Mouse (Mus musculus) hindbrain, embryonic 14.5 days (tissue): Measurements from ENCODE around the gene Idnk. TPM values are rescaled to one million over a fixed set of nuclear protein-coding genes. Genes with fewer than 3 reads are reported as not detected.
A peak's percentile ranks its signal among the peaks of the same experiment; 100 is the strongest.

ENCODE experiments used
- ATAC-seq: fragments of 200-750 bp; cut with Nextera tagmentation; 2 replicates; pipeline ENCODE4 v1.8.0; 2017; ENCODE audit warnings: moderate number of reproducible peaks, mild to moderate bottlenecking, moderate TSS enrichment, moderate library complexity; ENCODE audit not compliant: low FRiP score
- DNase-seq: peaks from one replicate; pipeline ENCODE4 v3.0.0-alpha.2; 2015; ENCODE audit warnings: low spot score
- H3K27ac ChIP-seq: fragments of 300-500 bp; sonication (generic); 2 replicates; pipeline ENCODE4 v1.5.1; 2014; ENCODE audit warnings: mild to moderate bottlenecking, moderate library complexity
- H3K27me3 ChIP-seq: fragments of 300-500 bp; sonication (generic); 2 replicates; pipeline ENCODE4 v1.6.1; 2014; ENCODE audit warnings: mild to moderate bottlenecking, low read length, mixed read lengths; ENCODE audit not compliant: control insufficient read depth, insufficient read depth
- H3K36me3 ChIP-seq: fragments of 300-500 bp; sonication (generic); replicated peaks from 2 replicates; pipeline ENCODE4 v1.6.1; 2014; ENCODE audit not compliant: control insufficient read depth, insufficient read depth
- H3K4me1 ChIP-seq: fragments of 300-500 bp; sonication (generic); replicated peaks from 2 replicates; pipeline ENCODE4 v1.6.1; 2014; ENCODE audit warnings: antibody characterized with exemption, low read length, mixed read lengths; ENCODE audit not compliant: control insufficient read depth, insufficient read depth
- H3K4me2 ChIP-seq: fragments of 300-500 bp; sonication (generic); replicated peaks from 2 replicates; pipeline ENCODE4 v1.6.1; 2014; ENCODE audit warnings: mild to moderate bottlenecking, moderate library complexity
- H3K4me3 ChIP-seq: fragments of 300-500 bp; sonication (generic); replicated peaks from 2 replicates; pipeline ENCODE4 v1.5.1; 2014; ENCODE audit warnings: mild to moderate bottlenecking, low read length
- H3K9ac ChIP-seq: fragments of 300-500 bp; sonication (generic); 2 replicates; pipeline ENCODE4 v1.6.1; 2014
- H3K9me3 ChIP-seq: fragments of 300-500 bp; sonication (generic); 2 replicates; pipeline ENCODE4 v1.6.1; 2016; ENCODE audit warnings: low read length; ENCODE audit not compliant: control insufficient read depth
- WGBS: fragments of 180-500 bp; shearing (Covaris S2); extraction: QIAGEN DNeasy Blood & Tissue Kit; methylation state at CpG from one replicate; pipeline ENCODE4 v1.1.7; 2014; 5-methylcytosine and 5-hydroxymethylcytosine counted together
- polyA plus RNA-seq: library from polyadenylated mRNA; unstranded; fragments of >200 nt; fragmentation: Nextera tagmentation; extraction: Ambion mirVana; gene quantifications from 2 replicates; pipeline ENCODE4 v1.2.1, GENCODE M21; 2014

Idnk gene
- polyA plus RNA-seq, 1 experiment from 2014 or later: 63.2 TPM

GRCm38 (mm10) chr13:58156031-58156430 is 1.4 kb upstream of the Idnk start:
- Histone ChIP-seq H3K9me3 (no peaks in the 10 kb centered on the region), H3K4me1 (peaks cover 10% of the 10 kb centered on the region), H3K4me3 (no peak overlapping the region), H3K4me2 (no peak overlapping the region), H3K36me3 (peaks cover 13% of the 10 kb centered on the region), H3K27ac (no peak overlapping the region), H3K27me3 (no peaks in the 10 kb centered on the region), H3K9ac (no peak overlapping the region)
- DNase-seq (no peak), ATAC-seq (no peak)
- WGBS: 87% methylated on average over 2 of the region's 2 CpGs

GRCm38 (mm10) chr13:58157036-58157435 is 413 bp upstream of the Idnk start:
- Histone ChIP-seq H3K27me3 (no peaks in the 10 kb centered on the region), H3K4me1 (peaks cover 10% of the 10 kb centered on the region), H3K9ac (peak overlapping the region; percentile 75), H3K27ac (peak overlapping the region; percentile 68), H3K4me2 (peak overlapping the region; percentile 93), H3K36me3 (peaks cover 22% of the 10 kb centered on the region), H3K9me3 (no peaks in the 10 kb centered on the region), H3K4me3 (peak overlapping the region; percentile 88)
- 18% methylated on average over 8 of the region's 8 CpGs for WGBS
- ATAC-seq (no peak), DNase-seq (no peak)

- Histone ChIP-seq H3K9ac (peak overlapping the region; percentile 75), H3K9me3 (no peaks in the 10 kb centered on the region), H3K36me3 (peaks cover 30% of the 10 kb centered on the region), H3K4me2 (peak overlapping the region; percentile 93), H3K27me3 (no peaks in the 10 kb centered on the region), H3K27ac (peak overlapping the region; percentile 68), H3K4me3 (peak overlapping the region; percentile 88), H3K4me1 (peaks cover 10% of the 10 kb centered on the region)
- peak; percentile 63 for ATAC-seq
- WGBS: 11% methylated on average over 16 of the region's 16 CpGs
- DNase-seq: peak; percentile 88
These were observed 857 bp downstream of the Idnk start for GRCm38 (mm10) chr13:58158099-58158912.

- Histone ChIP-seq H3K9me3 (no peaks in the 10 kb centered on the region), H3K9ac (no peak overlapping the region), H3K4me3 (no peak overlapping the region), H3K27ac (no peak overlapping the region), H3K36me3 (peaks cover 42% of the 10 kb centered on the region), H3K27me3 (no peaks in the 10 kb centered on the region), H3K4me1 (peaks cover 10% of the 10 kb centered on the region), H3K4me2 (no peak overlapping the region)
- ATAC-seq: no peak
- 97% methylated on average over 15 of the region's 15 CpGs for WGBS
- DNase-seq: no peak
These were observed 3.3 kb downstream of the Idnk start for GRCm38 (mm10) chr13:58160761-58161160.

GRCm38 (mm10) chr13:58163343-58163742 is 5.9 kb downstream of the Idnk start:
- Histone ChIP-seq H3K9ac (no peak overlapping the region), H3K4me2 (no peak overlapping the region), H3K4me3 (no peak overlapping the region), H3K27ac (no peak overlapping the region), H3K4me1 (peaks cover 1% of the 10 kb centered on the region; the same call in 1 of the 2 replicates), H3K27me3 (no peaks in the 10 kb centered on the region), H3K36me3 (peaks cover 43% of the 10 kb centered on the region), H3K9me3 (no peaks in the 10 kb centered on the region)
- ATAC-seq (no peak), DNase-seq (no peak)
- WGBS: 96% methylated on average over 12 of the region's 12 CpGs

GRCm38 (mm10) chr13:58168119-58168518 is 10.7 kb downstream of the Idnk start:
- DNase-seq (no peak), ATAC-seq (0 out of 2 replicates have a peak, but pooled peaks have one; percentile 53)
- H3K9ac ChIP-seq: no peak overlapping the region
- no peak overlapping the region for H3K27ac ChIP-seq
- no peak overlapping the region for H3K4me2 ChIP-seq
- no peak overlapping the region for H3K4me3 ChIP-seq
- H3K36me3 ChIP-seq: peaks cover 29% of the 10 kb centered on the region
- H3K9me3 ChIP-seq: no peaks in the 10 kb centered on the region
- no peaks in the 10 kb centered on the region for H3K4me1 ChIP-seq
- H3K27me3 ChIP-seq: no peaks in the 10 kb centered on the region

- no peak for DNase-seq
- peaks cover 82% of the 10 kb centered on the region for H3K36me3 ChIP-seq
- H3K27ac ChIP-seq: no peak overlapping the region
These were observed 18.7 kb downstream of the Idnk start for GRCm38 (mm10) chr13:58176105-58176504.

GRCm38 (mm10) chr13:58177511-58178208 is 20.2 kb downstream of the Idnk start:
- no peak for DNase-seq

More at GRCm38 (mm10) chr13:58176105-58176504, 18.7 kb downstream of the Idnk start:
- H3K27me3 ChIP-seq: no peaks in the 10 kb centered on the region
- no peaks in the 10 kb centered on the region for H3K9me3 ChIP-seq
- 93% methylated on average over 3 of the region's 3 CpGs for WGBS
- no peak overlapping the region for H3K4me2 ChIP-seq
- H3K4me3 ChIP-seq: no peak overlapping the region
- no peaks in the 10 kb centered on the region for H3K4me1 ChIP-seq
- no peak for ATAC-seq
- no peak overlapping the region for H3K9ac ChIP-seq

More at GRCm38 (mm10) chr13:58177511-58178208, 20.2 kb downstream of the Idnk start:
- Histone ChIP-seq H3K27me3 (no peaks in the 10 kb centered on the region), H3K4me1 (no peaks in the 10 kb centered on the region), H3K27ac (peak overlapping the region; percentile 18; the same call in 1 of the 2 replicates), H3K4me3 (no peak overlapping the region), H3K4me2 (no peak overlapping the region), H3K9ac (no peak overlapping the region), H3K9me3 (no peaks in the 10 kb centered on the region), H3K36me3 (peaks cover 88% of the 10 kb centered on the region)
- no peak for ATAC-seq
- WGBS: 81% methylated on average over 9 of the region's 9 CpGs
